Mouse (Mus musculus): Measurements from ENCODE around the gene Uspl1.
A peak's percentile ranks its signal among the peaks of the same experiment; 100 is the strongest.

Uspl1 gene

GRCm38 (mm10) chr5:149168051-149168450 is 16.1 kb upstream of the Uspl1 start:
- no peak for DNase-seq (ENCODE audit: low spot score)

GRCm38 (mm10) chr5:149168816-149169215 is 15.3 kb upstream of the Uspl1 start:
- no peak for DNase-seq (ENCODE audit: low spot score)

GRCm38 (mm10) chr5:149170841-149171588 is 13.1 kb upstream of the Uspl1 start:
- DNase-seq (ENCODE audit: low spot score): no peak

DNA sequence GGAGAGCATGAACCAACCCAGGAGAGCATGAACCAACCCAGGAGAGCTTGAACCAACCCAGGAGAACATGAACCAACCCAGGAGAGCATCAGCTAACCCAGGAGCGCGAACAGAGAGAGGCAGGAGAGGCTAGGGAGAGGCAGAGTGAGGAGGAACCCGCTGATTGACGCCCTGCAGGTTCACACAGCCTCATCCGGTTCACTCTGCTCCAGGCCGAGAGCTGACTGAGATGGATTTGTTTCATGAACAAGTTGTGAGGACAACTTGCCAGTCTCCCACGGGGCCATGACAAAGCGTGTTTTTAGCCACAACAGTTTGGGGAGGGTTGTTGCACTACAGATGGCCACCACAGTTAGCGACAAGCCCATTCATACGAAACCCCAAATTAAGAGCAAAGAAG is 11.9 kb upstream of the Uspl1 start:
- DNase-seq (ENCODE audit: low spot score): no peak

GRCm38 (mm10) chr5:149174527-149174926 is 9.6 kb upstream of the Uspl1 start:
- no peak for DNase-seq (ENCODE audit: low spot score)

DNA sequence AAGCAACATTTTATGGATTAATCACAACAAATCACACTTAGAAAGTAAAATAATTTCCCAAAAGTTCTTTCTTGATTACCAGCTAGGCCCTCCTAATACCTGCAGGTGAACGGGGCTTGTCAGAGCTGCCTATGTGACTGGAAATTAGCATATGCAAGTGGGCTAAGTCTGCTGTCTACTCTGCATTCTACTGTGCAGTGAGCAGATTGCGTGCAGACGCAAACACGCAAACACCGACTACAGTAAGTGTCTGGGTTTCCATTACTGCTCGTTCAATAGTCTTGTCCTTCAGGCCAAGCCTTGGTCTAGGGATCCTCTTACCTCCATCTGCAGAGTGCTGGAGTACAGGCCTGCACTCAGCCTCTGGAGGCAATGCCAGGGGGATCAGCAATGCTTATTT is 8.4 kb upstream of the Uspl1 start:
- no peak for DNase-seq (ENCODE audit: low spot score)

DNA sequence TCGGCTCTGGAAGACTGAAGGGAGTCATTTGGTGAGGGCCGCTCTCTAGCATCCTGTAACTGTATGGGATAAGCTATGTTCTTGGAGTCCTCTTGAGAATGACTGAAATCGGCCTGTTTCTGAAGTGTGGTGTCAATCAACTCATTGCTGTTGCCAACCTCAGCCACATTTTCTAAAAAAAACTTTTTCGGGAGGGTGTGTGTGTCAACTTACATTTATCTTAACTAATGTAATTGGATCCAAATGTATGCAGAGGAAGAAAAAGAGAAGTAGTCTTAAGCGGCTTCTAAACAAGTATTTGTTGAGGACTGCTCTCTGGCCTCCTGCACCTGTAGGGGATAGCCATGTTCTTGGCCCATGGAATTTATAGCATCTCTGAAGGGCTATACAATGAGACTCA is 6.1 kb upstream of the Uspl1 start:
- DNase-seq (ENCODE audit: low spot score): no peak

GRCm38 (mm10) chr5:149179826-149180225 is 4.3 kb upstream of the Uspl1 start:
- no peak for DNase-seq (ENCODE audit: low spot score)

DNA sequence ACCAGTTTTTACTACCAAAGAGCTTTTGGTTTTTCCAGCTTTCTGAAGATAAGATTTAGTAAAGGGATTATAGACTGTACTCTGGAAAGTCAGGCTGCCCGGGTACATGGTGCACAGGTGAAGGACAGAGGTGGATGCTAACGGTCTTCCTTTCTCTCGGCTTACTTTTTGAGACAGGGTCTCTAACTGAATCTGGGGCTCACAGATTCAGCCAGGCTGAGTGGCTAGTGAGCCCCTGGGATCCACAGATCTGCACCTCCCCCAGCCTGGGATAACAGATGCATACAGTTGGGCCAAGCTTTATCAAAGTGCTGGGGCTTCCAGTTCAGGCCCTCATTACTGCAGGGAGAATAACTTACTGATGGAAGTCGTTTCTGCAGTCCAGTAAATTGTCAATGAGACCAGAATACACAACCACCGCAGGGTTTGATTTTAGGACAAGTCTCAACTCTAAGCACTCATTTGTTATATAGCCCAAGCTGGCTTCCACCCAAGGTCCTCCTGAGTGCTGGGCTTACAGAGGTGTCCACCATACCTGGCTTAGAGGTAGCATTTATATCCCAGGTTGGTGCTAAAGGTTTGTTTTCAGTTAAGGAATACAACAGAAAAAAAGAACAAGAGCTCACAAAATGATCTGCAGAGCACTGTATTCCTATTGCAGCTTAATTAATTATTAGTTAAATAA is 1.8 kb upstream of the Uspl1 start:
- DNase-seq (ENCODE audit: low spot score): no peak

- no peak for DNase-seq (ENCODE audit: low spot score)
Observed at GRCm38 (mm10) chr5:149183122-149183521, 1.0 kb upstream of the Uspl1 start.

DNA sequence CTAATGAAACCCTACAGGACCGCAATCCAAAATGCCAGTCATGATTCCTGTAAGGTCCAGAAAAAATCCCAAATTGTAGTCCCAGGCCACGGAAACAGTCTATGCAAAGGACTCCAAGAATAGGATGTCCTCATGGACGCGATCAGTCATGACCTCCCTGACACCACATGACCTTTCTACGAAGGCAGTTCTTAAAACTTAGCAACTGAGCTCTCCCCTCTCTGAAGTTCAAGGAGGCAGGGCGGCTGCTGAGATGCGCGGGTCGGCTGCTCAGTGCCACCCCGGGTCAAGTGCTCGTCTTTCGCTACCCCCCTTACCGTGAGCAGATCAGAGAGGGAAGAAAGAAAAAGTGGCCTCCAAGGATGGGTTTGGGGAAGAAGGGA is 438 bp upstream of the Uspl1 start:
- no peak for DNase-seq (ENCODE audit: low spot score)

DNA sequence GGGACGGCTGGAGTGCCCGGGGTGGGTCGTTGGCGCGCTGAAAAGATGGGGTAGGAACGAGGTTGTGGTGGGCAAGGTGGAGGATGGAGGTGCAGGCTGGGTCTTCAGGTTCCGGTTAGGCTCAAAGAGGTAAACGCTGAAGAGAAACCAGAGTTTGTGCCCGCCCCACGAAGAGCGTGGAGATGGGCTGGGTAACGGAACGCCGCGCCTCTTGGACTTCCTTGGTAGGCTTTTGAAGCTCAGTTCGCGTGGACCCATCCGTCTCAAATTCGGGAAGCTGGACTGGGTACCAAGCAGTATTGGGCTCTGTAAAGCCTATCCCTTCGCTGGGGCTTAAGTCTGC is 665 bp downstream of the Uspl1 start:
- DNase-seq (ENCODE audit: low spot score): peak; percentile 43

DNA sequence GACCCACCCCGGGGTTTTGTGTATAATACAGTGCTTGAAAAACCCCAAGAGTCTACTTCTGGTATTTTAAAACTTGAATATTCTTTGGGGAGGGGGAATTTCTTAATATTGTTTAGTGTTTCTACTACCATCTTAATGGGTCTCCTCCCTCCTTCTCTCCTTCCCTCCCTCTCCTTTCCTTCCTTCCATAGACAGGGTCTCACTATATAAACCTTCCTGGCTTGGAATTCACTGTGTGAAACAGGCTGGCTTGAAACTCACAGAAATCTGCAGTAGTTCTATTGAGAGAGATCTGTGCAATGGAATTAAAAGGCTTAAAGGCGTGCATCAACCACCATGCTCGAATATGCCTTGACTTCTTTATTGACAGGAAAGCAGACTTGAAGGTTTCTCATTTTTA is 1.7 kb downstream of the Uspl1 start:
- DNase-seq (ENCODE audit: low spot score): no peak

DNA sequence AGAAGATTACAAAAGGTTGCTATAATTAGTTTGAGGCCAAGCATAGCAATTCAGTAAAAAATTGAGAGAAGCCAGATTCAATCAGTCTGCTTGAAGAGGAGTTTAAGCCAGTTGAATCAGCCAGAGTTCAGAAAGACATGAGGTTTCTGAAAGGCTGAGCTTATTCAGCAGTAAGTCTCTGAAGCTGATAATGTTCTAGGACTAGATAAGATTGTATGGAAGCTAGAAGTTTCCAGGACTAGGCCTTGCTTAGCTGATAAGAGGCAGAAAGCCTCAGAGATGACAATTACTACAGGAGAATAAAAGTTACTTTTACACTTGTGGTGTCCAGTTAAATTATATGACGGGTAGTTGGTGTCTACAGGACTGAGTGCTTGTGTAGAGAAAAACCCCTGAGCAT is 6.0 kb downstream of the Uspl1 start:
- no peak for DNase-seq (ENCODE audit: low spot score)

- no peak for DNase-seq (ENCODE audit: low spot score)
Observed at GRCm38 (mm10) chr5:149196611-149197010, 12.5 kb downstream of the Uspl1 start.

DNA sequence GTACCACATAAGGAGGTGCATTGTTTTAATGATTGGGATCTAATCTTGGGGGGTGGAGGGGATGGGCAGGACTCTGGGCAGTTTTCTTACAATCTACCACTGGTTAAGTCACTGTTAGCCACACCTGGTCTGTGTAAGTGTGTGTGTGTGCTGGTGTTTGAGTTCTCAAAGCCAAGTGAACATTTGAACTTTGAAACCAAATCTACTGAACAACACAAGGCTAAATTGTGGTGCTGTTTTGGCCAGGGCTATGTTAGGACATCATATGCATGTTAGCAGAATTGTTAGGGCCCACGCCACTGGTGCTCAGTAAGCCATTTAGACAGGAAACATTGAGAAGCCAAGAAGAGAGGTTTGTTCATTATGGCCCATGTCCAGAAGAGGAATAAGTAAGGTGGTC is 14.6 kb downstream of the Uspl1 start:
- DNase-seq (ENCODE audit: low spot score): no peak

DNA sequence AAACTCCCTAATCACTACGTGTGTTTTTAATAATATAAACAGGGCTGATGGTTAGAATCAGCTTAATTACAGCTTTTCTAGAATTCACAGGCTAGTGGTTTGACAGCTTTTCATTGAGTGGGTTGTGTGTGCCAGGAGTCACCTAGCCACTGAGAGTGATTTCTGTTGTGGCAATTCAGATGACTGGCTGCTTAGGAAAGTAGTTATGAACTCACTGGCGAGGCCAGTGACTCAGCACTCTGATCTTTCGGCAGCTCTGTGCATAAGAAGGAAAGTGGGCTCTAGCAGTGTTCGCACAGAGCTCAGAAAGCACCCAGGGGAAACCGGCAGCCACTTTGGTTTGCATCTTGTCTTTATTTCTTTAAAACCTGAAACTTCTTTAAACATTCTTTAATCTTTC is 18.8 kb downstream of the Uspl1 start:
- DNase-seq (ENCODE audit: low spot score): no peak

GRCm38 (mm10) chr5:149203796-149204375 is 19.7 kb downstream of the Uspl1 start:
- no peak for DNase-seq (ENCODE audit: low spot score)

GRCm38 (mm10) chr5:149204822-149205221 is 20.7 kb downstream of the Uspl1 start:
- DNase-seq (ENCODE audit: low spot score): no peak

DNA sequence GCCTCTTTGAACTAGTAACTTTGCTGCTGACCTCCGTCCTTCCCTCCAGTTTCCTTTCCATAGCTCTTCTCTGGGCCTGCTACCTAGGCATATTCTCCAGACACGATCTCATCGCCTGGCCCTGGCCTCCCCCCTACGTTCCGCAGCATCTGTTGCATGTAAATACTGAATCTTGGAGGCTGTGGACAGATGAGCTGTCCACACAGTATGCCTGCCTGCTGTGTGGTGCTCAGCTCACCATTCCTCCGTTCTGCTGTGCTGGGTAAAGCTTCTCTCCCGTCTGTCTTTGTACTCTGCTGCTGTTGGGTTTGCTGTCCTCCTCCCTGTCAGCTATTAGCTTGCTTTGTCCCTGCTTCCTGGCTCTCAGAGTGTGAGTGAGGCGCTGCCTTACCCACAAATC is 21.1 kb downstream of the Uspl1 start:
- DNase-seq (ENCODE audit: low spot score): no peak

- DNase-seq (ENCODE audit: low spot score): no peak
Observed at GRCm38 (mm10) chr5:149206286-149206685, 22.1 kb downstream of the Uspl1 start.

GRCm38 (mm10) chr5:149207661-149208060 is 23.5 kb downstream of the Uspl1 start:
- DNase-seq (ENCODE audit: low spot score): no peak

- DNase-seq (ENCODE audit: low spot score): no peak
Observed at GRCm38 (mm10) chr5:149208776-149209175, 24.6 kb downstream of the Uspl1 start.

DNA sequence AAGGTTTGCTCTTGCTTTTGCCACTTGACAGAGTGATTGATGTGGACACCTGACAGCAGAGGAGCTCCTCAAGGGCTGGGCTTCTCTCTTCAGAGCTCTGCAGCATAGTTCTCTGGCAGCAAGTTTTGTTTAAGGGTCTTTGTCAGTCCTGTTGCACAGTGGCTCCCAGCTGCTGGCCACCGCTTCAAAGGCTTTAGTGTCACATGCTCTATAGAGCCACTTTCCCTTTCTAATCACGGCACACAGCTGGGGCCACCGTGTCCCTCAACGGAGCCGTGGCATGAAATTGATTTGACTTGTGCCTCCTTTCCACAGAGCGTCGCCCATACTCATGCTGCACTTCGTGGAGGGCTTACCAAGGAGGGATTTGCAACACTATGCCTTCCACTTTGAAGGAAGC is 25.2 kb downstream of the Uspl1 start:
- DNase-seq (ENCODE audit: low spot score): no peak
